Mouse (Mus musculus) lung, postnatal 36 days (tissue): ENCODE data around the gene Dap.

Experiments used
- DNase-seq: peaks from one replicate; pipeline ENCODE4 v3.0.0; 2022; ENCODE audit warnings: mixed read lengths

Gene Dap

DNA sequence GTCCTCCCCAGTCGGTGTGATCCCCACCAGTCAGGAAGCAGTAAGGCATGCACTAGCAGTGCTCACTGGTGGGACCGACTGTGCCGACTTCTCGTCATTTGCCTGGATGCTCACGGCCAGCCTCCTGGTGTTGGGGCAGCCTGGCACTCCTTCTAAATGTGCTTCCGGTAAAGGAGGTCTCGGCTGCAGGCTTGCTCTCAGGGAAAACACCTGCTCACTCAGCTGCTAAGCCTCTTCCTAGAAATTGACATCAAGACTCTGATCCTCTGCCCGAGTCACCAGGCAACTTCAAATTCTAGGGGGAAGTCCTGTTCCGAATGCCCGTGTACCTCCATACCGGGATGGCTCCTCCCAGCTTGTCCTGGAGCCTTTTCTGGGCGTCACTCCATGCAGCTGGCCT, 41.7 kb downstream of the Dap start:
- DNase-seq, result no peak

DNA sequence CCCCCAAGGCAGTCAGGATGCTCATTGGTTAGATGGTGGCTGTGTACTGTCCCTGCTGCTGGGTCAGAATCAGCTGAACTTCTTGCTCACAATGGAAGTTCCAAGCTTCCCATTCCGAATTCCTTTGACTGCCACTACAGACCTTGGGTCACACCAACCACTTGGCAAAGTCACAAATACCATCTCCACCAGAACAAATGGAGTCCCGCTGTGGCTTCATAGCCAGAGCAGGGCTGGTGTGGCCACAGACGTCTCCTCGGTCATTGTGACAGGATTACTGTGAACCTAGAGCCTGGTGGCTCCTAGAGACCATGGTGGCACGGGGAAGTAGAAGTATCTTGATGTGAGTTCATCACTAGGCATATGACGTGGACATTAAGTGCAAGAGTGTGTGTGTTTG, 44.0 kb downstream of the Dap start:
- no peak for DNase-seq

DNA sequence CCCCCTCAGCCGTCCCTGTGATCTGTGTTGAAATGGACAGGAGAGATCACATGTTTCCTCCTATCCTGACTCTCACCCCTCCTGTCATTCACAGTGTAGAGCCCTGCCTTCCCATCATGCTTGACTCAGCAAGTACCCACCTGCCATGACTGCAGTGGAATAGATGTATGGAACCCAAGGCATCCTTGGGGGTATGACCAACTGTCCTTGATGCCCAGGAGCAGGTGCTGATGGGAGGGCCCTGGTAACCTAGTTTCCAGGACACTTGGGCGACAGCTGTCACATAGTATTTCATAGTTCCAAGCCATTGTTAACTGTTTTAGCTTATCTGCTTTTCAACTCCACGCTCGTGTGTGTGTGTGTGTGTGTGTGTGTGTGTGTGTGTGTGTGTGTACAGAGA, 45.4 kb downstream of the Dap start:
- no peak for DNase-seq

DNA sequence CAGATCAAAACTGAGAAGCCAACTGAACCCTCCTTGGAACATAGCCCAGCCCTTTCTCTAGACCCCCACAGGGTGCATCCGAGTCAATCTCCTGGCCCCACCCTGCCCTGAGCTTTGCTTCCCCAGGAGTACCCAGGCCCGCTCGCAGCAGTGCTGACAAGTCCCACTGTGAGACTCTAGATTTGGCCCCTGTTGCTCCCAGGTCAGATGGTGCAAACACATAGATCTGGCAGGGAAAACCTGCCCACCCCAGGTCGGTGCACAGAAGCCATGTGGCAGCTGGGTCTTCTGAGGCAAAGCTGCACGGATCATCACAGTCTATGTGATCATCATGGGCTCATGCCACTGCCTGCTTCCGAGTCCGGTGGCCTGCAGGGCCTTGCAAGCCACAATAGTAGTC, 48.6 kb downstream of the Dap start:
- no peak for DNase-seq

DNA sequence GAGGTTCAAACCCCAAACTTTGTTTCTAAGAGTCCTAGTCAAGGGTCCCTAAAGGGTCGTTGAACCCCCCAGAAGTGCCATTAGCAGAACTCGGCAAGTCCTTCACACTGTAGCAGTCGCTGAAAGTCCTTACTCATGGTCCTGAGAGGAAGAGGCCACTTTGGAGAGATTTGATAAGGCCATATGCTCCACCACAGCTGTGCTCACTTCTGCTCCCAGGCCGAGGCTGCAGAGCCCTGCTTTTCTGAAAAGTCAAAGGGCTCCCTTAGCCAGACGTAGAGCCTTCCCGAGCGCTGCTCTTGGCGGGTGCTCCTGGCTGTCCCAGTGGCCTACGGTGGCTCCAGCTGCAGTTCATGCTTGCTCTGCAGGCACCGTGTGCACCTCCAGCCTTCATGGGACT, 49.4 kb downstream of the Dap start:
- no peak for DNase-seq

DNA sequence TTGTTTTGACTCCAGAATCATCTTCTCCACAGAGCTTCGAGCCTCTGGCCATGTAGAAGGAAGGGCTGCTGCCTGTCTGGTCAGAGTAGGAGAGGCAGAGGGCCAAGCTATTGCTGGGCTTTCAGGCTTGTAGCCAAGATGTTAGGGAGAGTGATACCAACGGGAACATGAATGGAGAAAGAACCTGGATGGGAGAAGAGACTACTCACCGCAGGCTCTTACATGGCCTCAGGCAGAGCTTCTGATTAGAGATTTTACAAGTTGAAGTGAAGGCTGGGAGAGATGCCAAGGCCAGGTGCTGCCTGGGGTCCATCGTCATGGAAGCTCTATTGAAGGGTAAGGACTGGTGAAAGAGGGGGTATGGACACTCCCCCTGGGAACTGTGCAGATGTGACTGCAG, 54.0 kb downstream of the Dap start:
- no peak for DNase-seq

DNA sequence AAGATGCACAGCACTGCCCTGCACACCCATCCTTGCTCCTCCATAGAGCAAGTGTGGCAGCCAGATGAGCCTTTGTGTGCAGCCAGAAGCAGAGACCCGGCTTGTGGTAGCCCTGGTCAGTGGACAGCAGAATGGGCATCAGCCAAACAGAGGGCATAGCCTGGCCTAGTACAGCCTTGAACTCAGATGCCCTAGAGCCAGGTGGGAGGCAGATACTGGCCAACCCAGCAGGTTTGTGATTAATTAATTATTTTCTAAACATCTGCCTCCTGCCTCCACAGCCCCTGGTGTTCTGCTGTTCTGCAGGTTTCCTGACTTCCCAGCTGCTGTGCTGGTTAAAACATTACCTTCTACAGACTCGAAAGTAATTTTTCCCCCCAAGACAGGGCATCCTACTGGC, 55.0 kb downstream of the Dap start:
- DNase-seq, result no peak

DNA sequence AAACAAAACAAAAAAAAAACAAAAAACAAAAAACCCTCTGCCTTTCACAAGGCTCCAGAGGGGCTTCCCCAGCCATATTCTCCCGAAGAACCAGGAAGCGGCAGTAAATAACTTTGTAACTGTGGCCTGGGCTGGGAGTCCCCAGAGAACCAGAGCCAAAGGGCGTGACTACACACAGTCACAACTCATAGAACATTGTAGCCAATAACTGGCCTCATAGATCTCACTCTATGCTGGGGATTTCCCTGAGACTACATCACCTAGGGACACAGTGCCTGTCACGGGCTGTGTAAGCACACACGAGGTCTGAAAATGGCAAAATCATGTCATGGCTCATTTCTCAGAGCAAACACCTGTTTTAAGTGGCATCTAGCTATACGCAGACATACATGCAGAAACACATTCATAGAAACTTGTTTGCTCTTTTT, 55.5 kb downstream of the Dap start:
- DNase-seq, result no peak

DNA sequence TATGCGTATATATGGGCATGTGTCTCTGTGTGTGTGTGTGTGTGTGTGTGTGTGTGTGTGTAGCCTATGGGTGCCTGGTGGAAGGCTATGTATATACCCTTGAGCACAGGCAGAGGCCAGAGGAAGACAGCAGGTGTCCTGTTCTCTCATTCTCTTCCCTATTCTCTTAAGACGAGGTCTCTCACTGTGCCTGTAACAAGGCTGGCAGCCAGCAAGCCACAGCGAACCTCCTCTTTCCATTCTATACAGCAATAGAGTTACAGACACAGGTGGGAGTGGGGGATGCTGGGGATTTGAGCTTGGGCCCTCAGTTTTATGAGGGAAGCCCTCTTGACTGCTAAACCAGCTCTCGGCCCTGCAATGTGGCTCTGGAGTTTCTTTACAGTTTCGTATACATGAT, 55.9 kb downstream of the Dap start:
- no peak for DNase-seq

DNA sequence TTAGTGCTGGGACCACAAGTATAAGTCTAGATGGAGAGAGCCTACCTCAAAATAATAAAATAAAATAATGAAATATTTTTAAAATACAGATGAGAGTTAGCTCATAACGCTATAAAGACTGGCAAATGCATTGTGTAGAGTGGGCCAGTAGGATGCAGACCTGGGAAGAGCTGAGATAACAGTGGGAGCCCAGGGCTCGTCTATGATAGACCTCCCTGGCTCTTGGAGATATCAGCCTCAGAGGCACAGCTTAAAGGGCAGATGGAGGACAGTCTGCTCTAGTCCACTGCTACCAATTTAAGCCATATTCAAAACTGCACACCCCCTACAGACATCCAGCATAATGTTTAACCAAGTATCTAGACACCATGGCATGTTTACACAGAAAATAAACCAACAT, 56.6 kb downstream of the Dap start:
- DNase-seq, result no peak

DNA sequence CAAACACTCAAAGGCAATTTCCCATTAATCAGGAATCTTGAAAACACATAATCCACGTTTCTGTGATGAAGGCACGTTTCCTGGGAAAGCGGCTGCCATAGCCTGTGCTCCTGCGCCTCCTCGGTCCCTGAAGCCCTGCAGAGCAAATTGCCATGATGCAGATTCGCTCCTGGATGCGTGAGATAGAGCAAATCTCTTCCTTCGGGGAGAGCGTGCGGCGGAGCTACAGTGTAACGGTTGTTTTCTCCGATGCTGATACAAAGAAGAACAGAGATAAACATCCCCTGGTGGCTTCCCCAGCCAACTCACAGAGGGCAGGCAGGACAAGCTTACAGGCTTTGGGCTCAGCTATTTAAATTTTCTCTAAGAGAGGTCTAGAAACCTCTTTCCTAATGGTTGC, 57.7 kb downstream of the Dap start:
- no peak for DNase-seq

DNA sequence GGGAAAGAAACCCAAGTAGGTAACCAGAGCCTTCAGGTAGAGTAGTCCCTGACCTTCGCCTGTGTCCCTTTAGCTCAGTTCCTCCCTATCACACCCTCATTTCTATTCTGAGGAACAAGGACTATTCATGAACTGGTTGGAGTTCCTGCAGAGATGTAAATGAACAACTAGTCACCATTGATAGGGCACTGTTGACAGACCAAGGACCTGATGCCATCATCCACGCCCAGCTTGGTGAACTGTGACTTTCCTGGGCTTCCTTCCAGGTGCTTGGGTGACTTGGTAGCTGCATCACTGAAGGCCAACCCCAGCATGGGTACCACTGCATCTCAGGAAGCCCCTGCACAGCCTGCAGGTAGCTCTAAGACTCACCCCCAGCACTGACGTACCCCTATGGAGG, 58.2 kb downstream of the Dap start:
- no peak for DNase-seq

DNA sequence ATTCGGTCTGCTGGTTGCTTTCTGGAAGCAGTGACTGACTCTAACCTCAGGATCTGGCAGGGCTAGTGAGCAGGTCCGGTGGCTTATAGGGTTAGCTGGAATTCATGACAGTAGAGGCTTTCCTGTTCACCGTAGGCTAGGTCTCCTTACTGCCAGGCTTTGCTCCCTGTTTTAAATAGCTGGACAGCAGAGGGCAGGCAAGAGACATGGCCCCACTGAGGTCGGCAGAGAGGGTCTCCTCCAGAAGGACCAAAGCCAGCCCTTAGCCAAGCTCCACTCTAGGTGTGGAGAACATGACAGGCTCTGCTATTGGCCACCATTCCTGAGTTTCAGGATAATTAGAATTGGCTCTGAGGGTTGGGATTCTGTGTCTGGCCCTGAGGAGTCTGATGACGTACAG, 60.0 kb downstream of the Dap start:
- DNase-seq, result no peak

DNA sequence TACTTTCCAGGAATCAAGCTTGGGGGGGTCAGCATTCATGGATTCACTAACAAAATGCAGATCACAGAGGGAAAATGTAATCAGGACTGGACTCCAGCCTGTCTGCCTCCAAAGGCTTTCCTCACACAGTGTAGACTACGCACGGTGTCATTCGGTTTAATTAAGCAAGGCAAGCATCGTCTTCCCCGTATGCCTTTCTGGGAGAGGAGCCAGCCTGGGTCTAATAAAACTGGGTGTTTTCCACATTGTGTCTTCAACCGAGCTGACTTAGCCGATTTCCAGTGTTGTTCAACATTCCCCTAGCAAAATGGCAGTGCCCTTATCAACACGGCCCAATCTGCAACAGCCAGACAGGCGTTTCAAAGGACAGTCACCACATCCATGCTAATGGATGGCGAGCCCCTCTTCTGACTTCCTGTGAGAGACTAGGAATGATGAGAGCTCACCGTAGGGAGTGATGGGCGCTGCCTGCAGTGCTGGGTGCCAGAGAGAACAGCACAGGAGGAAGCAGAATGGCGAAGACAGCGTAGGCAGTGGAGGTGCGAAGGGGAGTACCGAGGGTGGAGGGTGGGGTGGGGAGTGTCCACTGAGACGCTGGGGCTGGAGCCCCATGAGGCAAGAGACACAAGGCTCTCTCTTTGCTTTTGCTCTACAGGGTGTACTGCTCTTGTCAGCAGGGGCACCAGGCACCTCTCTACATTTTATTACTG, 61.0 kb downstream of the Dap start:
- no peak for DNase-seq

DNA sequence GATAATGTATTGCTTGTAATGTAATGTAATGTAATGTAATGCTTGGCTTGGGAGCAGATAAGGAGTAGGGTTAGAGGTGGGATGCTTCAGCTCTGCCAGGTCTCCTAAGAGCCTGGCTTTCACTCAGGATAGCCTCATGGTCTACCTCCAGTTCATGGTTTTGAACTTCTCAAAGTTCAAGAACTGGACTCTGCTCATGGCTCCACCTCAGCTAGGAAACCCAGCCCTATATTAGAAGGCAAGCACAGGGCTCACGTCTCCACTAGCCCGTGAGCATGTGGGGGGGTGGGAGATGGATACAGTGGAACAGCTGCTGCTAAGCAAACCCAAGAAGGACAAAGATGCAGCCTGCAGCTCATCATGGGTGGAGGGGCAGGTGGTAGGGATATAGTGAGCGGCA, 61.6 kb downstream of the Dap start:
- no peak for DNase-seq

DNA sequence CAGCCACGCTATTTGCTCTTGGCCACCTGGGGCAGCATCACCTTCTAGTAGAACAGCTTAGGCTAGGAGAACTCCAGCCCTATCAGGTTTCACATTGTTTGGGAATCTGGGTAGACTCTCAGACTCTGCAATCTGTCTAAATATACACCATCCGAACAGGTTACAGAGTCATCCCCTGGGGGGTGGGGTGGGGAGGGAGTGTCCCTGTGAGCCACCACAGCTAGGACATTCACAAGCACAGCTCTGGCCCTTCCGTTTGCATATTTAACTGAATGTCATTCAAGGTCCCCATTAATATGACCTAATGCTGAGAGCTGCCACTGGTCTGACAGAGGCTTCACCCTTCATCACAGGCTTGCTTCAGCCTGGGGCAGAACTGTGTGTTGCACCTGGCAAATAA, 68.5 kb downstream of the Dap start:
- no peak for DNase-seq

DNA sequence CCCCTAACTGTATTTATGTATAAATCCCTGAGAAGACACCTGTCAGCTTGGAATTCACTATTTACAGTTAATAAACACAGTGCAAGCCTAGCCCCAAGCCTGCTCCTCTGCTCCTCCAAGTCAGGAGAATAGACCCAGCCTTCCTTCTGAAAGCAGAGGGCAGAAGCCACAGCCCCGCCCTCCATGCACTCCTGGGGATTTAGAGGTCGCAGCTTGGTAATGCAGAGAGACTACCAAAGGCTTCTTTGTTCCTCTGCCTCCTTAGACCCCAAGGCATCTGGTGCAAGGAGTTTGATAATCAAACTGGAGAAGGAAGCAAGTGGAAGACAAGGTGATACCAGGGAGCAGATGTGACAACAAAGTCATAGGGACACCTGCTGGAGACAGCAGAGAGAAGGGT, 70.2 kb downstream of the Dap start:
- DNase-seq, result no peak

DNA sequence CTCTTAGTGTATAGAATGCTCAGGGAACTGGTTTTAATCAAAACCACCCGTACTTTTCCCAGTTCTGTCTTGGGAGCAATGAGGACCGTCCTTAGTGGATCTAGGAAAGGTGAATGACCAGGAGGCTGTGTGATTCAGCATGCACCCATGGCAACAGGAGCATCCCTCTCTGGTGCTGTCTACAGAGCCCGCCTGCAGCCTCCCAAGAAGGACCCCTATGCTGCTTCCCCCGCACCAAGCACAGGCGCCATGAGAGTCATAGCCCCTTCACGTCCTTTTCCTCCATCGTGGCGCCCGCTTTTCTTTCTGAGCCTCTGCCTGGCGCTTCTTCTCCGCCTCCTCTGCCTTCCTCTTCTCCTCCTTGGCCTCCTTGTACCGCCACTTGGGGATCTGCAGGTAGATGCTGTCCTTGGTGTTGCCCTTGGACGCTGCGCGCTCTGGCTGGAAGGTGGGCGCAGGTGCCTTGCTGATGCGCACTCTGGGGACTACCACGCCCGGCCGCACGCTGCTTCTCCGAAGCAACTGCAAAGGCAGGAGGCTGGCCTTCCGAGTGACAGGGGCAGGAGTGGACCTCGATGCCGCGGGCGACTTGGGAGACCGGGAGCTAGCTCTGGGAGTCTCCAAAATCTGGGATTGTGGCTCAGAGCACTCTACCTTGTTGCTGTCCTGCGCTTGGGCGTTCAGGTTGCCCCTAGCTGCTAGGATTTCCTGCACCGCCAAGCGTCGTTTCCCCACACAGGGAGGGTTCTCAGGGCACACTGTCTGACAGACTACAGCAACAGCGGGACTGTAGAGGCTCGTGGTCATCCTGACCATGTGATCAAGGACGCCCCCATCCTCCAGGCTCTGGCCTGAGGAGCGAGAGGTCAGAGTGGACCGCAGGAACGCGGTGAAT, 73.0 kb downstream of the Dap start:
- DNase-seq, result no peak

DNA sequence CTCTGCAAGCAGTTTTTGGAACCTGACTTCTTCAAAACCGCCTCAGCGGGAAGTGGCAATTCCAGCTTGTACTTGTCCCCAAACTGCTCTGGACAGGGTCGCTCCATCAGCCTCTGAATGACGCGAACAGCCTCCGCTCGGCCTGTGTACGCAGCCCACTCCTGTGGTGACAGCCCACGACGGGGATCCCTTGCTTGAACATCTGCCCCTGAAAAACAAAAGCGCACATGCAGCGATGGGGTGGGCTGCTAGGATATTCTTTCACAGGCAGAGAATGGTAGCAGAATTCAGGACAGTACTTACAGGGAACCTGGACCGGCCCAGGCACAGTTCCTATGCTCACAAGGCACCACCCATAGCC, 73.6 kb downstream of the Dap start:
- no peak for DNase-seq

DNA sequence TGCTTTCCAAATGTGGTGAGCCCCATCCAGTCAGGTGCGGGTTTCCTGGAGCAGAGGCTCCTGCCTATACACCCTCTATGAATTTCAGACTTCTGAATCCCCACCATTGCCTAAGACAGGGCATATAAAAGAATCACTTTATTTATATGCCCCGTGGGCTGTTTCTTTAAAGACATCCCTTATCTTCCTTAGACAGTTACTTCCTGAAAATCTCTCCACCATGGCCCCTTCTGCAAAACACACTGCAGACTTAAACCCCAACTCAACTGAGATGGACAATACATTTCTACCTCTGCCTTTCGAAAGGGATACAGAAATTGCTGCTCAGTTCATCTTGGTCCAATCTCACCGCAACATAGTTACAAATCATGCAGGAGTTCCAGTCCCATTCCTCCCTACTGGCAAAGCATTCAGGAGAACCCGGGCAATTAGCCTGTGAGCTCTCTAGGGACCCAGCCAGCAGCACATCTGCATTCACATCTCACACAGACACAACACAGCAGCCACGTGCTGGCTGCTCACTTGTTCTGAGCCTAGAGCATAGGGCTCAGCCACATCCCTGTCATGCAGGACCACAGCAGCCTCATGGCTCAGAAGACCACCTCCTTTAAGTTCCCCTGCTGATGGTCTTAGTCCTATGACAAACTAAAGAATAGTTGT, 75.3 kb downstream of the Dap start:
- DNase-seq, result no peak

DNA sequence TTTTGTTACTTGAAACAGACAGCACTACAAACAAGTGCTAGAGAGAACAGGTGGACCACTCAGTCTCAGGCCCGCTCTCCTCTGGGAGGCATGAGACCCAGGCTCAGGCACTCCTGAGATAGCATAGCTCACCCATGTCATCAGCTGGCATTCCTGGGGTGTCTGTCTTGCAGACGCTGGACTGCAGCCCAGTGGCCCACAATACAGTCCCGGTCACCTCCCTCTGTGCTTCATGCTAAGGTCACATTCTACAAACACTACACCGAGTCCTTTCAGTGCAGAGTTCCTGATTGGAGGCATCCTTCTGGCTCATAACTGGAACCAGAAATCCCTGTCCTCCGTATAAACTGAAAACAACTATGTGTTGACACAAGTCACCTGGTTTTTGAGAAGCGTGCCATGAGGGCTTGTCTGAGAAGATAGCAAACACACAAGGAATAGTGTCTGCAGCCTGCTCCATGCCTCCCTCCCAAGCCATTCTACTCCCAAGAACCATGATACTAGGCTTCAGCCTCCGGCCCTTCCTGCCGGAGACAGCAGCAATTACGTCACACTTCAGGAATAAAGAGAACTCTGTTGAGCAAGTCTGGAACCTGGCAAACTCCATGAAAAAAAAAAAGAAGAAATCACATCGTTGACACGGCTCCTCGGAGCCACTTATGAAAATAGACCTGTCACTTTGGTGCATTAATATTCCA, 78.3 kb downstream of the Dap start:
- DNase-seq, result peak; percentile 49

DNA sequence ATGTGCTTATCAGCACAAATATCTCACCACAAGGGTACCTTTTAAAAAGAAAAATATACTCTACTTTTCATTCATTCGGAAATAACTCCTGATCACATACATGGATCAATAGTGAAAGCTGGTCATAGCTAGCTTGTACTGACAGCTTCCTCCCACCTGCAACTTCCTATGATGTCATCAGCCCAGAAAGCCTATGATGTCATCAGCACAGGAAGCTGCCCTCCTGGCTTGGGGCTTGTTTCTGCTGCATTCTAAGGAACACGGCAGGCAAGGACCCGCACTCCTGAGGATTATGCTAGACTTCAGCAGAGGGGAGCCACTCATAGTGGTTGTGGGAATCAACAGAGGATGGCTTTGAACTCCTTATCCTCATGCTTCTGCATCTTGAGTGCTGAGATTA, 80.2 kb downstream of the Dap start:
- DNase-seq, result no peak

DNA sequence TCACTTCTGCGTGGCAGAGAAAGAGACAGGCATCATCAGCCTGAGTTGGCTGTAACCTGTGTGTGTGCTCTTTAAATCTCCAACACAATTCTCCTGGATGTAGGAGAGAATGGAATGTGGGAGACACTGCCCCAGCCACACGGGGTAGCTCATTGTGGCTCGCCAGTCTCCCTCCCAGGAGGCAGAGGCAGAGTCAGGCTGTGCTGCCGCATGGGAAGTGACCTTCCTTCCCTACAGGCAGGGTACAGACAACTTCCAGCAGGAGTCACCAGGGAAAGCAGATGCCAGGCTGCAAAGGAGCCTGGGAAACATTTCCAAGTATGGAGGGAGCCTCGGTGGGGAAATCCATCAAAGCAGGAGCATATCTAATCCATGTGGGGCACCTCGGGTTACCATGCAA, 81.1 kb downstream of the Dap start:
- DNase-seq, result no peak

DNA sequence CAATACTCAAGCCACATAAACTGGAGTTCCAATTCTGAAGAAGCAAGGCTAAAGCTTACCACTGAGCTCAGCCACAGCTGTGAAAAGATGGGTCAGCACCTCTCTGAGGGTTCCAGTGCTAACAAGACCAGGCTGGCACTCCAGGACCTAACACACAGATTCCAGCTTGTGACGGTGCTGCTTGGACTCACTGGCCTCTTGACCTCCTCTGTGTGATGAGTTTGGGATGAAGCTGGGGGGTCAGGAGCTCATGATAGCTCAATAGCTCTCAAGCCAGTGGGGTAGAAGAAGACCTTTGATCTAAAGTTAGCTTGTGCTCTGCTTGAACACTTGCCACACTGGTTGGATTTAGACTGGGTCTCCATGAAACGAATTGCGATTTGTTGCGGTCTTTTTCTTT, 82.6 kb downstream of the Dap start:
- no peak for DNase-seq
